Mouse (Mus musculus) left cerebral cortex, postnatal 14 days (tissue): ENCODE results near the gene Atf6. TPM values are rescaled to one million over a fixed set of nuclear protein-coding genes. Genes with fewer than 3 reads are reported as not detected.

Experiments used
- DNase-seq, 2 experiments: peaks; one replicate each; pipeline ENCODE4 v3.0.0; 2021 to 2022; ENCODE audit warnings: low spot score in 2 of 2, mixed read lengths in 1 of 2
- intact Hi-C: fragments of 180-260 bp; cut with DNase I; formaldehyde crosslinking; loops from one replicate; pipeline ENCODE4 v1.15.1; 2025
- total RNA-seq, 2 experiments: library from RNA; stranded (reverse); gene quantifications; 2 replicates each; pipeline ENCODE4 v1.2.3; 2021

The Atf6 gene
- total RNA-seq, 2 experiments from 2014 or later = 33.2 to 34.6 TPM

DNA sequence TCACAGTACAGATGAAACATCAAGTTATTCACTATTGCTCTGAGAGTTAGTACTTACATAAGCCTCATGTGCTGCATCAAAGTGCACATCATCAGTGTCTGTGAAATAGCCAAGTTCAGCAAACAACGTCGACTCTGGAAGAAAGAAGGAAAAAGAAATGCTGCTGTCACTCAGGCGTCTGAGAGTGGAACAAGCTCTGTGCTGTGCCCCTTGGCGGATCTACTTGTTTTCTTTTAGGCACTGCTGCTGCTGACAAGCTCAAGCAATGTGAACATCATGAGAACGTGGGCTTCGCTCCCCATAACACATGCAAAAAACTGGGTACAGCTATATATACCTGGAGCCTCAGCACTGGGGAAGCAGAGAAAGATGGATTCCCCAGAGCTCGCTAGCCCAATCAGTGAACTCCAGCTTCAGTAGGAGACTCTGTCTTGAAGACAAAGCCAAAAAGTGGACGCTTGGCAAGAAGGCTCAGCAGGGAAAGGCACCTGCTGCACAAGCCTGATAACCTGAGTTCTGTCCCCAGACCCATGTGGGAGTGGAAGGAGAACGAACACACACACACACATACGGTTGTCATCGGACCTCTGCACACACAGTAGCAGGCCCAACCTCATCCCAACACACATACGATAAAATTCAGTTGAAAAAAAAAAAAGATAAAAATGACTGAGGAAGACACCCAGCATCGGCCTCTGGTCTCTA lies 12.4 kb downstream of the Atf6 start:
- intact Hi-C loops = no loop called here
- DNase-seq = no peak

GRCm38 (mm10) chr1:170853604-170854003 lies 14.0 kb downstream of the Atf6 start:
- intact Hi-C loops = no loop called here
- peak in 1 of 2 experiments; percentile 35 for DNase-seq

- no peak for DNase-seq
Observed at GRCm38 (mm10) chr1:170850637-170851624, 16.6 kb downstream of the Atf6 start.

DNA sequence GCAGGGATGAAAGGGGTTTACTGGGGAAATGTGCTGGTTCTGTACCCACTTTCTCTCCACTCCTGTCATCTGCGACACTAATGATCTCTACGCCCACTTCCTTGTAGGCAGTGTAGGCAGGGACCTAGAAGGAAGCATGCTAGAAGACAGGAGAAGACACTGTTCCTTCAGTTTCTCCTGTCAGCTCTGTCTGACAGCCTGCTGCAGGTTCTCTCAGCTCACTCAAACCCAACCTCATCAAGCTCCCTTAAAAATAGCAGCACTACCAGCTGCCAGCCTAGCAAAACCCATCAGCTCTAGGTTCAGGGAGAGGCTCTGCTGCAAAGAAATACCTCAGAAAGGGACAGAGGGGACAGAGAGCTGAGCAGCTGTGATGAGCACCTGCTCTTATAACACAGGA lies 17.6 kb downstream of the Atf6 start:
- intact Hi-C loops = no loop called here
- no peak for DNase-seq

More at GRCm38 (mm10) chr1:170850637-170851624, 16.6 kb downstream of the Atf6 start:
- intact Hi-C loops = no loop called here

- no peak for DNase-seq
- intact Hi-C loops = loop anchor here (2.0 kb wide), 1 partner anchor 207 kb away; no protein-coding TSS in a partner anchor
Observed at GRCm38 (mm10) chr1:170845448-170846307, 21.9 kb downstream of the Atf6 start.

GRCm38 (mm10) chr1:170844380-170844779 lies 23.2 kb downstream of the Atf6 start:
- DNase-seq = no peak
- intact Hi-C loops = loop anchor here (2.0 kb wide), 1 partner anchor 206 kb away; no protein-coding TSS in a partner anchor

GRCm38 (mm10) chr1:170839685-170840084 lies 27.9 kb downstream of the Atf6 start:
- peak; percentile 37 to 58 for DNase-seq
- intact Hi-C loops = loop anchor here (2.0 to 5.0 kb wide), 2 partner anchors 207 to 547 kb away; no protein-coding TSS in a partner anchor

DNA sequence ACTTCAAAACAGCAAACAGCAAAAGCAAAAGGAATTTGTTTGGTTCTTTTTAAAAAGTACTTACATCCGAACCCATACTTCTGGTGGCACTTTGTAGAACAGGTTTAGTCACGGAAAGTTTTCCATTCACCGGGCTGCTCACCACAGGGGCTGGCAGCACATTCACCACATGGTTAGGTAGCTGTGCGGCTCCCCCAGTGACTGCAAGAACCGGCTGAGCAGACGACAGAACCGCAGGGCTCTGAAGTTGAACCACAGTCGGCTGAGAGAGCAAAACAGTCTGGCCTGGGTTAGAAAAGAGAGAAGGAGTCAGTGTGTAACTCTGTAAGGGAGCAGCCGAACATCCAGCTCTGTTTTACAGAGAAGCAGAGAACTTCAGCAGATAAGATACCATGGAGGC lies 32.8 kb downstream of the Atf6 start:
- intact Hi-C loops = loop anchor here (5.0 kb wide), 1 partner anchor 542 kb away; no protein-coding TSS in a partner anchor

DNA sequence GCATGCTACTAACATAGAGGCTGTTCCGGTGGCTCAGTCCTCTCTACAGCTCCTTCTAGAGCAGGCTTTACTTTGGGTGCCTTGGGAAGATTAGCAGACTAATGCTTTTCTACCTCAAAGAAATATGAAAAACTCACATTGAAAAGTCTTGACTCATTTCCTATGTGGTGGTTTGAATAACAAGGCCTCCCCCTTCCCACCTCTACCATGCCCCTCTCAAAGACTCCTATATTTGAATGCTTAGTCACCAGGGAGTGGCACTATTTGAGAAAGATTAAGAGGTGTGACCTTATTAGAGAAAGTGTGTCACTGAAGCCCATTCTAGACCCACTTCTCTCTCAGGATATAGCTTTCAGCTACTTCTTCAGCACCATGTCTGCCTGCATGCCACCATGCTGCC lies 37.8 kb downstream of the Atf6 start:
- DNase-seq = no peak
- intact Hi-C loops = no loop called here

More for the DNA sequence above, 32.8 kb downstream of the Atf6 start:
- no peak for DNase-seq

GRCm38 (mm10) chr1:170829344-170829743 lies 38.2 kb downstream of the Atf6 start:
- DNase-seq = no peak
- intact Hi-C loops = no loop called here

GRCm38 (mm10) chr1:170820103-170820814 lies 47.3 kb downstream of the Atf6 start:
- DNase-seq = no peak
- intact Hi-C loops = no loop called here

GRCm38 (mm10) chr1:170815287-170816004 lies 52.1 kb downstream of the Atf6 start:
- intact Hi-C loops = no loop called here
- no peak for DNase-seq

- intact Hi-C loops = no loop called here
- no peak for DNase-seq
Observed at GRCm38 (mm10) chr1:170812822-170813221, 54.7 kb downstream of the Atf6 start.

GRCm38 (mm10) chr1:170807600-170808270 lies 59.8 kb downstream of the Atf6 start:
- intact Hi-C loops = no loop called here
- peak in 1 of 2 experiments; percentile 59 for DNase-seq

GRCm38 (mm10) chr1:170804721-170805120 lies 62.9 kb downstream of the Atf6 start:
- intact Hi-C loops = no loop called here
- no peak for DNase-seq

GRCm38 (mm10) chr1:170802669-170803068 lies 64.9 kb downstream of the Atf6 start:
- DNase-seq = no peak
- intact Hi-C loops = no loop called here

GRCm38 (mm10) chr1:170800694-170801093 lies 66.9 kb downstream of the Atf6 start:
- no peak for DNase-seq
- intact Hi-C loops = no loop called here
